ENCODE assay signal across 8 mouse cellular contexts in the genomic region with DNA sequence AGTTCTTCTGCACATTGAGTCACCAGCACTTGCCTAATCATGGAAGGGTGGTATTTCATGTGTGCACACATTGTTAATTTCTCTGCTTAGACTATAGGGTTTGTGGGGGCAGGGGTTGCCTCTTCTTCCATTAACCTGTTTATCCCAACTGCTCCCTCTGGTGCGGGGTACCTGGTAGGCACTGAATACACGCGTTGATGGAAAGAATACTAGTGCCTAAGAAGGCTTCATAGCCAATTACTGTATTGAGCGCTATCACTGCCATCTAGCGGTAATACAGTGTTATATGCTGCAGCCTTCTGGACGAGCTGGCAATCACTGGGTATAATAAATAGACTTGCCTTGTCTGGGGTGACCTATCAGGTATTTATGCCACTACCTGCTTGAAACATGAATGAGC.
DNase-seq lines count a peak whose midpoint lies in the region; ATAC-seq and TF ChIP-seq lines count a peak whose summit lies in the region.

No protein-coding gene starts in this region.

- DNase-seq in liver, result peak; percentile 50
- DNase-seq in midbrain, postnatal 0 days (ENCODE audit: low spot score), result peak; percentile 96

- WGBS in bone marrow, adult 2 months, result under 1% methylated on average over 6 of the region's 6 CpGs
- WGBS in heart, embryonic 12.5 days, result 1% methylated on average over 6 of the region's 6 CpGs
- 0% methylated on average over 6 of the region's 6 CpGs for WGBS in kidney, embryonic 15.5 days
- under 1% methylated on average over 6 of the region's 6 CpGs for WGBS in midbrain, postnatal 0 days
- under 1% methylated on average over 6 of the region's 6 CpGs for WGBS in stomach, embryonic 14.5 days

- TF ChIP-seq POLR2A in bone marrow, adult 2 months (IDR thresholded peaks at IDR 0.05; ENCODE audit: borderline replicate concordance, control insufficient read depth, low read depth, low read length), result no peak

- no peaks in the 10 kb centered on the region for H3K27me3 ChIP-seq in heart, embryonic 12.5 days (replicated peaks)
- no peaks in the 10 kb centered on the region for H3K27me3 ChIP-seq in kidney, embryonic 15.5 days
- no peaks in the 10 kb centered on the region for H3K27me3 ChIP-seq in midbrain, postnatal 0 days (ENCODE audit: insufficient read depth, low read length)
- H3K27me3 ChIP-seq in stomach, embryonic 14.5 days (ENCODE audit: control insufficient read depth, insufficient read depth, low read length), result no peaks in the 10 kb centered on the region

- no peak overlapping the region for H3K27ac ChIP-seq in bone marrow, adult 2 months (ENCODE audit: control insufficient read depth, insufficient read depth, low read depth, low read length, poor library complexity)
- H3K27ac ChIP-seq in heart, embryonic 12.5 days (ENCODE audit: poor library complexity, severe bottlenecking), result no peak overlapping the region
- no peak overlapping the region for H3K27ac ChIP-seq in kidney, embryonic 15.5 days
- no peak overlapping the region; the same call in 1 of the 2 replicates for H3K27ac ChIP-seq in midbrain, postnatal 0 days (ENCODE audit: low read depth, low read length)
- no peak overlapping the region for H3K27ac ChIP-seq in stomach, embryonic 14.5 days (ENCODE audit: low read length)

- ATAC-seq in CD4-positive, CD25-positive, alpha-beta regulatory T cell, adult 4 months, result peak; percentile 99
- ATAC-seq in erythroid progenitor cell, adult 5-6 weeks (replicated peaks; ENCODE audit: low FRiP score, poor library complexity, severe bottlenecking), result peak; percentile 85
- ATAC-seq in heart, embryonic 12.5 days (ENCODE audit: insufficient number of reproducible peaks, low FRiP score), result peak; percentile 60; the same call in 1 of the 2 replicates
- peak; percentile 80 for ATAC-seq in kidney, embryonic 15.5 days (replicated peaks; ENCODE audit: low FRiP score)
- peak; percentile 81 for ATAC-seq in midbrain, postnatal 0 days (ENCODE audit: low FRiP score)
- peak; percentile 85 for ATAC-seq in stomach, embryonic 14.5 days (ENCODE audit: insufficient number of reproducible peaks, insufficient read depth, low FRiP score, low read depth)

- no peak overlapping the region for H3K9ac ChIP-seq in heart, embryonic 12.5 days
- no peak overlapping the region for H3K9ac ChIP-seq in kidney, embryonic 15.5 days
- H3K9ac ChIP-seq in midbrain, postnatal 0 days (replicated peaks; ENCODE audit: low read length, poor library complexity, severe bottlenecking), result no peak overlapping the region
- H3K9ac ChIP-seq in stomach, embryonic 14.5 days (replicated peaks; ENCODE audit: low read depth, low read length), result no peak overlapping the region

- no peaks in the 10 kb centered on the region for H3K4me1 ChIP-seq in bone marrow, adult 2 months (ENCODE audit: control insufficient read depth, insufficient read depth, low read length)
- H3K4me1 ChIP-seq in heart, embryonic 12.5 days (replicated peaks), result no peaks in the 10 kb centered on the region; the same call in 1 of the 2 replicates
- H3K4me1 ChIP-seq in kidney, embryonic 15.5 days, result peaks cover 24% of the 10 kb centered on the region
- no peaks in the 10 kb centered on the region for H3K4me1 ChIP-seq in midbrain, postnatal 0 days (ENCODE audit: insufficient read depth, low read length)
- no peaks in the 10 kb centered on the region for H3K4me1 ChIP-seq in stomach, embryonic 14.5 days (ENCODE audit: control insufficient read depth, insufficient read depth, low read length)

- TF ChIP-seq CTCF in bone marrow, adult 2 months (IDR thresholded peaks at IDR 0.05; ENCODE audit: control insufficient read depth, insufficient read depth, low read length), result peak; percentile 46
- TF ChIP-seq CTCF in midbrain, postnatal 0 days (IDR thresholded peaks at IDR 0.05), result peak; percentile 96

- no peaks in the 10 kb centered on the region for H3K36me3 ChIP-seq in heart, embryonic 12.5 days
- H3K36me3 ChIP-seq in kidney, embryonic 15.5 days, result no peaks in the 10 kb centered on the region
- no peaks in the 10 kb centered on the region for H3K36me3 ChIP-seq in midbrain, postnatal 0 days (ENCODE audit: insufficient read depth, low read length)
- no peaks in the 10 kb centered on the region for H3K36me3 ChIP-seq in stomach, embryonic 14.5 days (ENCODE audit: control insufficient read depth, insufficient read depth, low read length)

- H3K4me2 ChIP-seq in heart, embryonic 12.5 days, result no peak overlapping the region
- no peak overlapping the region for H3K4me2 ChIP-seq in kidney, embryonic 15.5 days
- H3K4me2 ChIP-seq in midbrain, postnatal 0 days (ENCODE audit: low read depth, low read length, poor library complexity, severe bottlenecking), result no peak overlapping the region
- H3K4me2 ChIP-seq in stomach, embryonic 14.5 days (replicated peaks; ENCODE audit: low read depth, low read length), result no peak overlapping the region

- no peak overlapping the region for H3K4me3 ChIP-seq in bone marrow, adult 2 months (replicated peaks; ENCODE audit: control insufficient read depth, low read depth, low read length)
- no peak overlapping the region for H3K4me3 ChIP-seq in heart, embryonic 12.5 days
- no peak overlapping the region for H3K4me3 ChIP-seq in kidney, embryonic 15.5 days (replicated peaks)
- no peak overlapping the region for H3K4me3 ChIP-seq in midbrain, postnatal 0 days (ENCODE audit: low read depth, low read length)
- H3K4me3 ChIP-seq in stomach, embryonic 14.5 days (ENCODE audit: low read depth, low read length), result no peak overlapping the region

- H3K9me3 ChIP-seq in heart, embryonic 12.5 days (replicated peaks), result peaks cover 5% of the 10 kb centered on the region; the same call in 1 of the 2 replicates
- no peaks in the 10 kb centered on the region for H3K9me3 ChIP-seq in kidney, embryonic 15.5 days (replicated peaks)
- H3K9me3 ChIP-seq in midbrain, postnatal 0 days (ENCODE audit: low read length), result no peaks in the 10 kb centered on the region
- no peaks in the 10 kb centered on the region for H3K9me3 ChIP-seq in stomach, embryonic 14.5 days (ENCODE audit: control insufficient read depth, low read depth, low read length)
